Mouse (Mus musculus): Measurements from ENCODE around the gene Mafb. TPM values are rescaled to one million over a fixed set of nuclear protein-coding genes. Genes with fewer than 3 reads are reported as not detected.

Mafb gene
- polyA plus RNA-seq, 1 experiment from 2014 or later: 22.9 TPM

GRCm38 (mm10) chr2:160321829-160322228 is 45.0 kb downstream of the Mafb start:
- no peaks in the 10 kb centered on the region for H3K36me3 ChIP-seq
- H3K27me3 ChIP-seq (replicated peaks): no peaks in the 10 kb centered on the region; the same call in 1 of the 2 replicates
- H3K27ac ChIP-seq (replicated peaks): no peak overlapping the region
- no peak overlapping the region for H3K4me2 ChIP-seq
- no peak for ATAC-seq (ENCODE audit: low FRiP score)
- H3K9ac ChIP-seq (replicated peaks): no peak overlapping the region
- H3K9me3 ChIP-seq (replicated peaks): no peaks in the 10 kb centered on the region
- no peaks in the 10 kb centered on the region for H3K4me1 ChIP-seq
- 41% methylated on average over 4 of the region's 4 CpGs for WGBS
- H3K4me3 ChIP-seq (replicated peaks): no peak overlapping the region

DNA sequence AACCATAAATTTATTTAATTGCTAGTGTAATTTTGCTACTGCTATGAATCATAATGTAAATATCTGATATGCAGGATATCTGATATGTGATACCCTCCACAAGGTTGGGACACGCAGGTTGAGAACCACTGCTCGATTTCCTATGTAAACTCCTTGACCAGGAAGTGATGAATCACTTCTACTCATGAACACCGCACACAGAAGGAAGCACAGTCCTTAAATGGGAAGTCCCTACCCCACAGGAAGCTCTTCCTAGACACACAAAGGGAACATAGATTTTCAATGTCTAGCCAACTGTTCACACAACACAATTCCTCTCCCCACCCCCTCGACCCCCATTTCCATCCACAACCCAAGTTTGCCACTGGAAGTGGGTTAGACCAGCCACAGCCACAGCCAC is 48.6 kb downstream of the Mafb start:
- Histone ChIP-seq H3K4me1 (peaks cover 5% of the 10 kb centered on the region; the same call in 1 of the 2 replicates), H3K36me3 (no peaks in the 10 kb centered on the region), H3K27me3 (replicated peaks) (no peaks in the 10 kb centered on the region; the same call in 1 of the 2 replicates), H3K9me3 (replicated peaks) (no peaks in the 10 kb centered on the region), H3K9ac (replicated peaks) (no peak overlapping the region), H3K4me2 (no peak overlapping the region), H3K4me3 (replicated peaks) (no peak overlapping the region), H3K27ac (replicated peaks) (no peak overlapping the region)
- WGBS: 85% methylated on average over 4 of the region's 4 CpGs
- no peak for ATAC-seq (ENCODE audit: low FRiP score)

Other genes with a start within 250 kb of the Mafb start
- gene Gm826, start 32.9 kb downstream of the Mafb start, polyA plus RNA-seq (2015; fragmentation: Nextera tagmentation; extraction: Ambion mirVana): 0.42 TPM in 1 of 2 replicates, not detected in the other

Measured in neural tube, embryonic 15.5 days (tissue).